Mouse (Mus musculus): Measurements from ENCODE around the gene Ccdc80. TPM values are rescaled to one million over a fixed set of nuclear protein-coding genes. Genes with fewer than 3 reads are reported as not detected.
A peak's percentile ranks its signal among the peaks of the same experiment; 100 is the strongest.

Ccdc80 gene
- polyA plus RNA-seq, 1 experiment from 2014 or later, result 56.1 TPM

- H3K9ac ChIP-seq (ENCODE audit: low read length), result no peak overlapping the region
- H3K9me3 ChIP-seq (ENCODE audit: control insufficient read depth, low read length), result no peaks in the 10 kb centered on the region
- 0 out of 2 replicates have a peak, but pooled peaks cover 2% of the 10 kb centered on the region for H3K36me3 ChIP-seq (ENCODE audit: control insufficient read depth, insufficient read depth, low read length)
- WGBS, result 47% methylated on average over 5 of the region's 5 CpGs
- DNase-seq (ENCODE audit: low spot score) (peak; percentile 22), ATAC-seq (ENCODE audit: low FRiP score, low TSS enrichment) (no peak)
- H3K4me3 ChIP-seq (ENCODE audit: low read depth, low read length), result no peak overlapping the region
- H3K4me1 ChIP-seq (replicated peaks; ENCODE audit: control insufficient read depth, insufficient read depth), result no peaks in the 10 kb centered on the region
- no peak overlapping the region for H3K27ac ChIP-seq (replicated peaks)
- no peaks in the 10 kb centered on the region for H3K27me3 ChIP-seq (ENCODE audit: control insufficient read depth, insufficient read depth, low read length)
- H3K4me2 ChIP-seq (replicated peaks; ENCODE audit: low read depth), result no peak overlapping the region
- TF ChIP-seq EP300 (optimal IDR thresholded peaks at IDR 0.05), result no peak
- no peak for TF ChIP-seq CTCF (IDR thresholded peaks at IDR 0.05; ENCODE audit: low read depth)
Measured at GRCm38 (mm10) chr16:45120844-45121425, 27.7 kb downstream of the Ccdc80 start.

GRCm38 (mm10) chr16:45122571-45122970 is 29.4 kb downstream of the Ccdc80 start:
- no peaks in the 10 kb centered on the region for H3K9me3 ChIP-seq (ENCODE audit: control insufficient read depth, low read length)
- H3K4me2 ChIP-seq (replicated peaks; ENCODE audit: low read depth), result no peak overlapping the region
- WGBS, result 70% methylated on average over 5 of the region's 5 CpGs
- H3K27me3 ChIP-seq (ENCODE audit: control insufficient read depth, insufficient read depth, low read length), result no peaks in the 10 kb centered on the region
- H3K27ac ChIP-seq (replicated peaks), result no peak overlapping the region
- no peak overlapping the region for H3K9ac ChIP-seq (ENCODE audit: low read length)
- DNase-seq (ENCODE audit: low spot score), result no peak
- ATAC-seq (ENCODE audit: low FRiP score, low TSS enrichment), result no peak
- no peaks in the 10 kb centered on the region for H3K4me1 ChIP-seq (replicated peaks; ENCODE audit: control insufficient read depth, insufficient read depth)
- TF ChIP-seq EP300 (optimal IDR thresholded peaks at IDR 0.05) (no peak), CTCF (IDR thresholded peaks at IDR 0.05; ENCODE audit: low read depth) (peak; percentile 71)
- H3K4me3 ChIP-seq (ENCODE audit: low read depth, low read length), result no peak overlapping the region
- 0 out of 2 replicates have a peak, but pooled peaks cover 2% of the 10 kb centered on the region for H3K36me3 ChIP-seq (ENCODE audit: control insufficient read depth, insufficient read depth, low read length)

GRCm38 (mm10) chr16:45124230-45125203 is 31.3 kb downstream of the Ccdc80 start:
- 39% methylated on average over 9 of the region's 9 CpGs for WGBS
- H3K27me3 ChIP-seq (ENCODE audit: control insufficient read depth, insufficient read depth, low read length), result no peaks in the 10 kb centered on the region
- DNase-seq (ENCODE audit: low spot score) (peak; percentile 22), ATAC-seq (ENCODE audit: low FRiP score, low TSS enrichment) (peak; percentile 90)
- no peaks in the 10 kb centered on the region for H3K4me1 ChIP-seq (replicated peaks; ENCODE audit: control insufficient read depth, insufficient read depth)
- TF ChIP-seq EP300 (optimal IDR thresholded peaks at IDR 0.05) (no peak), CTCF (IDR thresholded peaks at IDR 0.05; ENCODE audit: low read depth) (no peak)
- no peak overlapping the region for H3K4me2 ChIP-seq (replicated peaks; ENCODE audit: low read depth)
- no peak overlapping the region for H3K4me3 ChIP-seq (ENCODE audit: low read depth, low read length)
- H3K36me3 ChIP-seq (ENCODE audit: control insufficient read depth, insufficient read depth, low read length), result no peaks in the 10 kb centered on the region
- no peak overlapping the region; the same call in 1 of the 2 replicates for H3K27ac ChIP-seq (replicated peaks)
- no peak overlapping the region for H3K9ac ChIP-seq (ENCODE audit: low read length)
- H3K9me3 ChIP-seq (ENCODE audit: control insufficient read depth, low read length), result no peaks in the 10 kb centered on the region

GRCm38 (mm10) chr16:45127936-45128710 is 34.9 kb downstream of the Ccdc80 start:
- no peaks in the 10 kb centered on the region for H3K9me3 ChIP-seq (ENCODE audit: control insufficient read depth, low read length)
- H3K4me2 ChIP-seq (replicated peaks; ENCODE audit: low read depth), result no peak overlapping the region
- H3K27ac ChIP-seq (replicated peaks), result no peak overlapping the region
- no peak overlapping the region for H3K9ac ChIP-seq (ENCODE audit: low read length)
- DNase-seq (ENCODE audit: low spot score) (no peak), ATAC-seq (ENCODE audit: low FRiP score, low TSS enrichment) (no peak)
- 87% methylated on average over 2 of the region's 2 CpGs for WGBS
- H3K27me3 ChIP-seq (ENCODE audit: control insufficient read depth, insufficient read depth, low read length), result no peaks in the 10 kb centered on the region
- H3K36me3 ChIP-seq (ENCODE audit: control insufficient read depth, insufficient read depth, low read length), result no peaks in the 10 kb centered on the region
- H3K4me3 ChIP-seq (ENCODE audit: low read depth, low read length), result no peak overlapping the region
- TF ChIP-seq CTCF (IDR thresholded peaks at IDR 0.05; ENCODE audit: low read depth) (no peak), EP300 (optimal IDR thresholded peaks at IDR 0.05) (no peak)
- H3K4me1 ChIP-seq (replicated peaks; ENCODE audit: control insufficient read depth, insufficient read depth), result no peaks in the 10 kb centered on the region

- peaks cover 18% of the 10 kb centered on the region for H3K36me3 ChIP-seq (ENCODE audit: control insufficient read depth, insufficient read depth, low read length)
- no peaks in the 10 kb centered on the region for H3K27me3 ChIP-seq (ENCODE audit: control insufficient read depth, insufficient read depth, low read length)
- no peak overlapping the region for H3K4me2 ChIP-seq (replicated peaks; ENCODE audit: low read depth)
- 92% methylated on average over 5 of the region's 5 CpGs for WGBS
- no peak overlapping the region for H3K9ac ChIP-seq (ENCODE audit: low read length)
- H3K4me3 ChIP-seq (ENCODE audit: low read depth, low read length), result no peak overlapping the region
- TF ChIP-seq CTCF (IDR thresholded peaks at IDR 0.05; ENCODE audit: low read depth) (peak; percentile 51), EP300 (optimal IDR thresholded peaks at IDR 0.05) (no peak)
- no peaks in the 10 kb centered on the region for H3K4me1 ChIP-seq (replicated peaks; ENCODE audit: control insufficient read depth, insufficient read depth)
- ATAC-seq (ENCODE audit: low FRiP score, low TSS enrichment) (no peak), DNase-seq (ENCODE audit: low spot score) (no peak)
- H3K9me3 ChIP-seq (ENCODE audit: control insufficient read depth, low read length), result no peaks in the 10 kb centered on the region
- H3K27ac ChIP-seq (replicated peaks), result no peak overlapping the region
Measured at GRCm38 (mm10) chr16:45141711-45142110, 48.5 kb downstream of the Ccdc80 start.
